Mouse (Mus musculus) 3T3-L1 (cell line): ENCODE measurements around the gene Syce1l.

ENCODE experiments used
- DNase-seq: peaks from one replicate; pipeline ENCODE4 v3.0.0-alpha.2; 2015; ENCODE audit warnings: low read depth, low spot score

Gene Syce1l

DNA sequence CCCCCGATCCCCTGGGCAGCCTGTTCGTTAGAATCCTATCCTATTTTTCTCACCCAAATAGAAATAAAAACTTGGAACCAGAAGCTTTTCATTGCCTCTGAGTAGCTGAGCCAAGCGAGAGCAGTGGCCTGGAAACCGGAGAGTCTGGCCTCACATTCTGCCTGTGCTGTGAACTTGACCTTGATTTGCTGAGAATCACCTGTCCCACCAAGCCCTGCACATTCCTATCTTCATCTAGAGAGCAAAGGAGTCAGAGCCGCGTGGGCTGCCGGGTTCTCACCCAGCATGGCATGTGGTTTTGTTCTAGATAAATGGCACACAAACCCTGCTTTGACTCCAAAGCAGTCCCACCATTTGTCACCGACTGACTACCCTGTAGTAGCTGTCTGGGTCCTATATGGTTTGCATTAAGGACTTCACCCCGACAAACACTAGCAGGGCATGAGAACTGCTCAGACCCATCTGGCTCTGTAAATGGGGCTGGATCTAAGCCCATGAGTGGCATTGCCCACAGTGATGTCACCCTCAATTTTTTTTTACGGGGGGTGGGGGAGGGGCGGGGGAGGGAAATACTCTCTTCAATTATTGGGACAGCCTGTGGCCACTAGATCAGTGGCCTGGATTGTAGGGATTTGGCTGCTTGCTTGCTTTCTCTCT is 29.7 kb downstream of the Syce1l start:
- DNase-seq, result no peak

DNA sequence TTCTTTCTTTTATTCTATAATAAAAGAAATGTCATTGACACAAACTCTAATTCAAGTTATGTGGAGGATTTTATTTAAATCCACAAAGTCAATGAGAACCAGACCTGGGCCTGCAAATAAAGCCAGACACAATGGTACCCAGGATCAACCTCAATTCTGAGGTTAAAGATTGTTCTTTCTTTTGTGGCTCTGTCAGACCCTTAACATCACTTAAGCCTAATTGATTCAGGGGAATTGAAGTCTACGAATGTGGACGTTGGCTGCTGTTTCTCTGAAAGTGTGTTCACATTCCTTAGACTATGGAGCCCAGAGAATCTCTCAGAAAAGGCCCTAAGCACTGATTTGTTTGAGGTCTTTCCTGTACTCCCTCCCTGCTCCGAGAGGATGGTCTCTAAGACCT is 30.3 kb downstream of the Syce1l start:
- DNase-seq, result no peak

DNA sequence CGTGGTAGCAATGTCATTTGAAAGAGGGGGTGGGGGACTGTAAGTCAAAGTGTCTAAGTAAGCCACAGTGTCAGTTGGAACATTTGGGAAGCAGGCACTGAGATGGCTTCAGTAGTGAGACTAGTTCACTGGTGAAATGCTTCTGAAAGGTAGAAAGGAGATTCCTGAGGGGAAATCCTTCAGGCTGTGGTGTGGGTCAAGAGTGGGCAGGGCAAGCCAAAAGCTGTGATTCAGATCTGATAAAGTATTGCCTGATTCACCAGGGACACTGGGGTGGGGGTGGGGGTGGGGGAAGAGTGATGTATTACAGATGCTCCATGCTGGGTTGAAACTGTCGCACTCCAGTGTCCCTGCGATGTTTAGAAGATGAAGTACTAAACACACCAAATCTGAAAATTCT is 31.6 kb downstream of the Syce1l start:
- no peak for DNase-seq

DNA sequence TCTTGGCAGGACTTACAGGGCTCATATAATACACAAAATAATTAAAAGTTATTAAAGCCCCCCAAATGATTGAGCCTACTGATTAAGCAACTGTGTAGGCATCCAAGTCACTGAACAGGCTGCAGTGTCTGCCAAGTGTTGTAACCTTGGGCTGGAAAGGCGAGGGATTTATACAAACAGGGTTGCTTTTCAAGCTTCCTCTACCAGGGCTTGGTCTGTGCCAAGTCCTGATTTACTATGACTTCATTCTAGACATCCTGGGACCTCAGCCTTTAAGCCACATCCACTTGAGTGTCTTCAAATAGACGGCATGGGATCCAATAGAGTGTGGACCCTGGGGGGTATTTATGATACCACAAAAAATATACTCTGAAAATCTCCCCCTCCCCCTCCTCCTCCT is 32.3 kb downstream of the Syce1l start:
- peak; percentile 15 for DNase-seq

- peak; percentile 54 for DNase-seq
Measured at GRCm38 (mm10) chr8:113676811-113677210, 33.8 kb downstream of the Syce1l start.

- DNase-seq, result no peak
Measured at GRCm38 (mm10) chr8:113679361-113679760, 36.3 kb downstream of the Syce1l start.

DNA sequence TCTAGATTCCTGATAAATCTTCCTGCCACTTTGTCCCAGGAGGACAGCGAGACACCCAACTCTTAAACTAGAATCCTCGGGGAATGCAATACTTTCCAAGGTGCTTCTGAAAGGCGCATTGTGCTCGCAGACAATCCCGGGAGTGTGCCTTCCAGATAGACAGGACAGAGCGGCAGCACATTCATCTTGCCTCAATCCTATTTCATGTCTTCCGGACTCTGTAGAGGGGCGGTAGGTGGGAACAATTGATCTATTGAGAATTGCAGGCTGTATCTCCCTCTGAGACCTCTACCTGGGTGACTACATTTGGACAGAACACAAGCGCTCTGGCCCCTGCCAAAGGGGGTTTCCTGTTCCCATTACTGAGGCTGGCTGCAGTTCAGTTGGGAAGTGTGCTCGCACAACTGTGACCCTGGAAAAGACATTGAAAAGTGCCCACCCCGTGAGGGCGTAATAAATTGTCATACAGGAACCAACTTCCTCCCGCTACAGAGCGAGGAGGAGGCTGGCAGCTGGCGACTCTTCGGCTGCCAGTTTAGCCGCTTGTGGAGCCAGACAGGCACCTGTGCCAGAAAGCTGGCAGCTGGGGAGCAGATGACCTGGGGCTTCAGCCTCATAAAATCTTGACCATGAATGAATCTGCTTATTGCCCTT is 45.0 kb downstream of the Syce1l start:
- DNase-seq, result no peak

GRCm38 (mm10) chr8:113688543-113688915 is 45.5 kb downstream of the Syce1l start:
- no peak for DNase-seq

DNA sequence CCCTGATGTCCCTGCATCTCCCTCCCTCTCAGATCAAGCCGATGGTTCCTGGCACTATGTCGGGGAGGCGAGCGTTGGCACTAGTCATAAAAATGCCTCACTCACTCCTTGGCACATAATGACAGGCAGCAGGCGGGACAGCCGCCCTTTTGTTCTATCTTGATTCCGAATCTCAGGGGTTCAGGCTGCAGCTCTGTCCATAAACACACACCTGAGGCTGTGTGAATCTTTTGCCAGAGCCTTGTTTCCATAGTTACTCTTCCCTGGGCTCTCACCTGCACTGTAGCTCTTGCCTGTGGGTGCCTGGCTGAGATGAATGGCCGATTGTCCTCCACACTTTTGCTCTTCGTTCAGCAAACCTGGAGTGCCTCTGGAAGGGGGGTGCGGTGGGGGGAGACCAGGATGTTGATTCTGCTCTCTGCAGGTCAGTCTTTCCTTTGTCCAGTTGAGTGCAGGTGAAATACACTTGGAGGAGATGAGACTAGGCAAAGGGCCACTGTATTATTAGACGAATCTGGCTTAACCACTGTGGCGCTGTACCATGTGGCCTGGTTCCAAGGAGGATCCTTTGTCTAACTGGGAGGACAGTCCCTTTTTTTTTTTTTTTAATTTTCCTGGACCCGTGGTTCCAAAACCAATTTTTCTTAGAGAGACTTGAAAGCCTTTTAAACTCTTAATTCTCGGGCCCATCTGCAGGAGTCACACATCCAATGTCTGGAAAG is 48.8 kb downstream of the Syce1l start:
- DNase-seq, result no peak

DNA sequence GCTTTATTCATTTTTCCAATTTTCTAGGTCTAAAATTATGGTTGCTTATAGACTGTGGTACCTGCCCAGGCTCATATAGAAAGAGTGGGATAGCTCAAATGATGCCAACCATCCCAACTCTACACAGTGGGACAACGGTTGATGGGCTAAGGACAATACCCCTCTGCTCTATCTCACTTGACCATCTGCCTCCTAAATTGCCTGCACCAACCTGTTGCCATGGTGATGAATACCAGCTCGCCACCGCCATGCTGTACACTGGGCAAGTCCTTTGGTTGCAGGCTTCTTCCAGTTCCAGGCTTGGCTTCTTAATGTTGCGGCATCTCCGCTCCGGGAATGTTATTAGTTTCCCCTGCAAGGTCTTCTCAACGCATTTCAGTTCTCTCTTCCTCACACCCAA is 62.0 kb downstream of the Syce1l start:
- DNase-seq, result no peak
